ENCODE assay signal across 7 mouse cellular contexts in the genomic region with DNA sequence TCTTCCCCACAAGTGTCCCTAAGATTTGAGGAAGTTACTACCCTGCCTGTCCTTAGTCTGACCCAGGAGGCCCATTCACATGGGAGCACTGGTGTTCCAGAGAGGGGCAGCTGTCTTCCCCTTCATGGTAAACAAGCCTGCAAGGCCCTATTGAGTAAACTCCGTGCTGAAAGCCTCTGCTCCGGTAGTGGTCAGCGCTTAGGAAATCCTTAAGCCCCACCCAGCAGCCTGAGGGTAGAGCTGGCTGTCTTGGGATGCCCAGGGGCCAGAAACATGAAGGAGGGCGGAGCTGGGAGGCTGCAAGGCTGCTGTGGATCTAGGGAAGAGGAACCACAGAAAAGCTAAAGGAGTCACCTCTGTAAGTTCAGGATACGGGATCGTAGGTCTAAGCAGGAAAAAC. TPM values are rescaled to one million over a fixed set of nuclear protein-coding genes. Genes with fewer than 3 reads are reported as not detected.
DNase-seq lines count a peak whose midpoint lies in the region; ATAC-seq and TF ChIP-seq lines count a peak whose summit lies in the region.

No protein-coding gene starts in this region.

- H3K79me2 ChIP-seq in liver, adult 2 months (ENCODE audit: control insufficient read depth, insufficient read depth, low read length): no peaks in the 10 kb centered on the region

- H3K4me3 ChIP-seq in liver, adult 2 months (ENCODE audit: insufficient read depth, low read depth, low read length): no peak overlapping the region; the same call in none of the 2 replicates

- no peak for ATAC-seq in inflammation-experienced regulatory T-cells, adult 6 months

- DNase-seq in 3T3-L1 (ENCODE audit: low read depth, low spot score): peak; percentile 77
- peak; percentile 93 for DNase-seq in NIH3T3 (ENCODE audit: low read depth)
- DNase-seq in heart, adult 9 months (ENCODE audit: low spot score in 2 of 2): peak; percentile 82 to 89
- peak; percentile 18 for DNase-seq in liver, adult 2 months (ENCODE audit: extremely low read depth, low read depth, low spot score)
- peak; percentile 79 for DNase-seq in skeletal muscle tissue, adult 2 months (ENCODE audit: low read depth, low spot score)
- no peak for DNase-seq in thymus, postnatal 36 days

- H3K36me3 ChIP-seq in liver, adult 2 months (ENCODE audit: control insufficient read depth, insufficient read depth, low read length): no peaks in the 10 kb centered on the region

- H3K4me1 ChIP-seq in liver, adult 2 months (ENCODE audit: control insufficient read depth, insufficient read depth, low read length): peaks cover 6% of the 10 kb centered on the region

- TF ChIP-seq POLR2A in liver, adult 2 months (IDR thresholded peaks at IDR 0.05; ENCODE audit: extremely low read depth, insufficient read depth, low read length): no peak

- no peak overlapping the region; the same call in 1 of the 2 replicates for H3K27ac ChIP-seq in liver, adult 2 months (replicated peaks; ENCODE audit: insufficient read depth, low read depth, low read length)

- peak overlapping the region; percentile 22; the same call in 1 of the 2 replicates for H3K9ac ChIP-seq in liver, adult 2 months (ENCODE audit: low read depth, low read length)

- H3K27me3 ChIP-seq in liver, adult 2 months (ENCODE audit: control insufficient read depth, insufficient read depth, low read length): no peaks in the 10 kb centered on the region

- WGBS in liver, adult 2 months: 62% methylated on average over 6 of the region's 6 CpGs

- TF ChIP-seq CTCF in liver, adult 2 months (IDR thresholded peaks at IDR 0.05; ENCODE audit: low read depth, low read length): no peak

RNA-seq across cellular contexts. Expression of a gene that starts 2.4 kb away (rescaled TPM):
- 5.3 and 5.8 TPM in 2 replicates for total RNA-seq in liver, adult 2 months (2014; rRNA removed)
- polyA plus RNA-seq in liver, adult 2 months (2012; rRNA removed): 5.6 and 8.1 TPM in 2 replicates
- polyA plus RNA-seq in inflammation-experienced regulatory T-cells, adult 6 months (2017; shearing (Covaris generic)): 100 to 1,000 TPM; 181 to 200 (median 196) TPM

RNA-seq across cellular contexts. Expression of a gene that starts 50.5 kb away (rescaled TPM):
- total RNA-seq in liver, adult 2 months (2014; rRNA removed): not detected in 2 replicates
- not detected in 2 replicates for polyA plus RNA-seq in liver, adult 2 months (2012; rRNA removed)
- 1 to 10 TPM in 2 of 3 experiments, under 1 TPM in 1; 0.79 to 3.3 (median 1.5) TPM for polyA plus RNA-seq in inflammation-experienced regulatory T-cells, adult 6 months (2017; shearing (Covaris generic))

Comparison
In these comparisons a context has a peak if more than half of its experiments do, and no peak if none do; other contexts are left out.
1. DNase-seq: peak in 3T3-L1 (single experiment), NIH3T3 (single experiment), heart, adult 9 months (2 of 2), liver, adult 2 months (single experiment) and skeletal muscle tissue, adult 2 months (single experiment); none in thymus, postnatal 36 days (0 of 2).
2. RNA of a gene that starts 2.4 kb away (polyA plus RNA-seq): 181 to 200 TPM in inflammation-experienced regulatory T-cells, adult 6 months; 5.6 to 8.1 TPM in liver, adult 2 months; every median in the first group is over 10 times any median in the second.